Mouse (Mus musculus): ENCODE measurements around the gene Gm49601.

The Gm49601 gene

GRCm38 (mm10) chr16:18605705-18606104, 20.5 kb downstream of the Gm49601 start:
- no peak for DNase-seq

- DNase-seq, result peak; percentile 98
These were observed 21.9 kb downstream of the Gm49601 start for GRCm38 (mm10) chr16:18604267-18604701.

- no peak for DNase-seq
These were observed 24.8 kb downstream of the Gm49601 start for GRCm38 (mm10) chr16:18601447-18601846.

GRCm38 (mm10) chr16:18598006-18598405, 28.2 kb downstream of the Gm49601 start:
- no peak for DNase-seq

- DNase-seq, result peak; percentile 82
These were observed 30.0 kb downstream of the Gm49601 start for GRCm38 (mm10) chr16:18596255-18596654.

GRCm38 (mm10) chr16:18593930-18594329, 32.3 kb downstream of the Gm49601 start:
- DNase-seq, result peak; percentile 67

GRCm38 (mm10) chr16:18591047-18592018, 34.9 kb downstream of the Gm49601 start:
- peak; percentile 80 for DNase-seq

GRCm38 (mm10) chr16:18589804-18590790, 36.1 kb downstream of the Gm49601 start, which contains the start of gene Tbx1:
Gene Tbx1 (minus strand): TSS chr16:18590671.
- DNase-seq, result peak; percentile 88

GRCm38 (mm10) chr16:18589080-18589621, 37.1 kb downstream of the Gm49601 start:
- DNase-seq, result peak; percentile 72

- DNase-seq, result peak; percentile 87
These were observed 37.5 kb downstream of the Gm49601 start for GRCm38 (mm10) chr16:18588738-18589055.

GRCm38 (mm10) chr16:18587847-18588737, 38.1 kb downstream of the Gm49601 start:
- peak; percentile 89 for DNase-seq

- peak; percentile 80 for DNase-seq
These were observed 39.2 kb downstream of the Gm49601 start for GRCm38 (mm10) chr16:18586906-18587546.

GRCm38 (mm10) chr16:18586076-18586905, 39.9 kb downstream of the Gm49601 start:
- peak; percentile 86 for DNase-seq

- no peak for DNase-seq
These were observed 40.6 kb downstream of the Gm49601 start for GRCm38 (mm10) chr16:18585676-18586075.

- peak; percentile 79 for DNase-seq
These were observed 41.2 kb downstream of the Gm49601 start for GRCm38 (mm10) chr16:18584901-18585510.

- DNase-seq, result peak; percentile 72
These were observed 42.4 kb downstream of the Gm49601 start for GRCm38 (mm10) chr16:18583673-18584357.

- DNase-seq, result peak; percentile 73
These were observed 43.1 kb downstream of the Gm49601 start for GRCm38 (mm10) chr16:18583169-18583568.

- peak; percentile 82 for DNase-seq
These were observed 43.6 kb downstream of the Gm49601 start for GRCm38 (mm10) chr16:18582426-18583148.

Measured in heart, adult 11 months (tissue).